Mouse (Mus musculus) gastrocnemius, postnatal 36 days (tissue): Measurements from ENCODE around the gene Zfp839. TPM values are rescaled to one million over a fixed set of nuclear protein-coding genes. Genes with fewer than 3 reads are reported as not detected.

Experiments
- DNase-seq, 2 experiments: peaks; one replicate each; pipeline ENCODE4 v3.0.0; 2022
- intact Hi-C: fragments of 180-260 bp; cut with DNase I; formaldehyde crosslinking; loops from one replicate; pipeline ENCODE4 v1.15.1; 2025
- long read RNA-seq, 2 experiments: library from polyadenylated mRNA; stranded (forward); transcript quantifications; one replicate each; pipeline ENCODE4 v2.0.0; 2021
- total RNA-seq, 2 experiments: library from RNA; stranded (reverse); gene quantifications; 2 replicates each; pipeline ENCODE4 v1.2.3; 2021

The Zfp839 gene
- 1 to 10 TPM; 4.2 to 7.3 TPM for total RNA-seq
- long read RNA-seq, experiment 1, partial matches to known transcripts = 0 of 1 reads
- long read RNA-seq, experiment 1, other reads (novel, unspliced or antisense) = 1 of 1 reads
- long read RNA-seq, experiment 2, partial matches to known transcripts = 0 of 4 reads
- long read RNA-seq, experiment 2, other reads (novel, unspliced or antisense) = 2 of 4 reads

GRCm38 (mm10) chr12:110850010-110850928, at the start of gene Zfp839:
TSS of gene Zfp839 (plus strand) at chr12:110850253.
- intact Hi-C loops = no loop called here

GRCm38 (mm10) chr12:110801876-110802464, 48.1 kb upstream of the Zfp839 start:
- no peak for DNase-seq
- intact Hi-C loops = no loop called here

More at GRCm38 (mm10) chr12:110850010-110850928, at the start of gene Zfp839:
- DNase-seq = peak; percentile 82 to 88

- intact Hi-C loops = no loop called here
- no peak for DNase-seq
Measured at GRCm38 (mm10) chr12:110802674-110803297, 47.3 kb upstream of the Zfp839 start.

- intact Hi-C loops = no loop called here
- DNase-seq = no peak
Measured at GRCm38 (mm10) chr12:110804261-110804660, 45.8 kb upstream of the Zfp839 start.

GRCm38 (mm10) chr12:110806301-110806970, 43.6 kb upstream of the Zfp839 start:
- DNase-seq = no peak

GRCm38 (mm10) chr12:110808430-110808829, 41.6 kb upstream of the Zfp839 start:
- no peak for DNase-seq
- intact Hi-C loops = loop anchor here (5.0 kb wide), 1 partner anchor 71 kb away; the partner anchor contains the start of gene Wdr20

More at GRCm38 (mm10) chr12:110806301-110806970, 43.6 kb upstream of the Zfp839 start:
- intact Hi-C loops = loop anchor here (5.0 kb wide), 1 partner anchor 69 kb away; the partner anchor contains the start of gene Wdr20

- DNase-seq = no peak
- intact Hi-C loops = loop anchor here (5.0 kb wide), 1 partner anchor 72 kb away; the partner anchor contains the start of gene Wdr20
Measured at GRCm38 (mm10) chr12:110808848-110809247, 41.2 kb upstream of the Zfp839 start.

GRCm38 (mm10) chr12:110813132-110813531, 36.9 kb upstream of the Zfp839 start:
- DNase-seq = no peak
- intact Hi-C loops = loop anchor here (10.0 kb wide), 1 partner anchor 388 kb away; no protein-coding TSS in a partner anchor

GRCm38 (mm10) chr12:110813624-110814023, 36.4 kb upstream of the Zfp839 start:
- intact Hi-C loops = loop anchor here (10.0 kb wide), 1 partner anchor 389 kb away; no protein-coding TSS in a partner anchor
- no peak for DNase-seq

- intact Hi-C loops = loop anchor here (10.0 kb wide), 1 partner anchor 390 kb away; no protein-coding TSS in a partner anchor
- DNase-seq = no peak
Measured at GRCm38 (mm10) chr12:110814924-110815323, 35.1 kb upstream of the Zfp839 start.

GRCm38 (mm10) chr12:110816833-110817232, 33.2 kb upstream of the Zfp839 start:
- no peak for DNase-seq
- intact Hi-C loops = loop anchor here (10.0 kb wide), 1 partner anchor 392 kb away; no protein-coding TSS in a partner anchor

- no peak for DNase-seq
- intact Hi-C loops = loop anchor here (10.0 kb wide), 1 partner anchor 395 kb away; no protein-coding TSS in a partner anchor
Measured at GRCm38 (mm10) chr12:110819367-110819766, 30.7 kb upstream of the Zfp839 start.

GRCm38 (mm10) chr12:110821787-110822186, 28.3 kb upstream of the Zfp839 start:
- intact Hi-C loops = no loop called here
- no peak for DNase-seq

GRCm38 (mm10) chr12:110822366-110822765, 27.7 kb upstream of the Zfp839 start:
- DNase-seq = no peak
- intact Hi-C loops = no loop called here

- intact Hi-C loops = no loop called here
- no peak for DNase-seq
Measured at GRCm38 (mm10) chr12:110828908-110829307, 21.1 kb upstream of the Zfp839 start.

- intact Hi-C loops = no loop called here
- no peak for DNase-seq
Measured at GRCm38 (mm10) chr12:110830293-110831024, 19.6 kb upstream of the Zfp839 start.

GRCm38 (mm10) chr12:110835182-110835581, 14.9 kb upstream of the Zfp839 start:
- intact Hi-C loops = no loop called here
- no peak for DNase-seq

GRCm38 (mm10) chr12:110836729-110837128, 13.3 kb upstream of the Zfp839 start:
- DNase-seq = no peak
- intact Hi-C loops = no loop called here
